Mouse (Mus musculus): ENCODE data around the gene Slc1a6. TPM values are rescaled to one million over a fixed set of nuclear protein-coding genes. Genes with fewer than 3 reads are reported as not detected.

Gene Slc1a6
- not detected for total RNA-seq (2023)

DNA sequence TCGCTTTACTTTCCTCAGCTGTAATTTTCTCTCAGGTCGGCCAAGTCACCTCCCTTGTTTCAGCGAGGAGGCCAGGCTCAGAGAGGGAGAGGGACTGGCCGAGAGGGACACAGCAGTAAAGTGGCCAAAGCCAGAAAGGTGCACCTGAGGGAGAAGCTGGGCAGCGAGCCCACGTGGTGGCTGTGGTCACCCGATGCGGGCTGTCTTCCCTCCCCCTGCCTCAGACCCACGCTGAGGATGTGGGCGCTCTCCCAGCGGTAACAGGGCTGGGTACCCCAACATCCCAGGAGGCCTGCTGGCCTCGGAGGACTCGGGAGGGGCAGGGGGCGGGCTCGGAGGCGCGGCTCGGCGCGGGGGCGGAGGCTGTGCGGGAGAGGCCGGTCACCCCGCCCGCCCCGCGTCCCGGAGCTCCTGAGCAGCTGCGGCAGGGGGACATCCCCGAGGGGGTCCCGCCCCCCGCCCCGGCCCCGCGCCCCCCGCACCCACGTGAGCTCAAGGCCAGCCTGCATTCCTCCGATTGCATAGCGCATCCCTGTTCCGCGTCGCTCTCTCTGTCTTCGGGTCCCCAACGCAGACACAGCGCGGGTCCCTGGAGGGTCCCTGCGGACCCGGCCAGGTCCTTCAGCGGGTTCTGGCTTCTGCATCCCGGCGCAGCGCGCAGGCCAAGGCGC lies at the start of gene Slc1a6:
Gene Slc1a6, plus strand, starts transcription at position 516 of the 671 bp plus-strand sequence.

DNA sequence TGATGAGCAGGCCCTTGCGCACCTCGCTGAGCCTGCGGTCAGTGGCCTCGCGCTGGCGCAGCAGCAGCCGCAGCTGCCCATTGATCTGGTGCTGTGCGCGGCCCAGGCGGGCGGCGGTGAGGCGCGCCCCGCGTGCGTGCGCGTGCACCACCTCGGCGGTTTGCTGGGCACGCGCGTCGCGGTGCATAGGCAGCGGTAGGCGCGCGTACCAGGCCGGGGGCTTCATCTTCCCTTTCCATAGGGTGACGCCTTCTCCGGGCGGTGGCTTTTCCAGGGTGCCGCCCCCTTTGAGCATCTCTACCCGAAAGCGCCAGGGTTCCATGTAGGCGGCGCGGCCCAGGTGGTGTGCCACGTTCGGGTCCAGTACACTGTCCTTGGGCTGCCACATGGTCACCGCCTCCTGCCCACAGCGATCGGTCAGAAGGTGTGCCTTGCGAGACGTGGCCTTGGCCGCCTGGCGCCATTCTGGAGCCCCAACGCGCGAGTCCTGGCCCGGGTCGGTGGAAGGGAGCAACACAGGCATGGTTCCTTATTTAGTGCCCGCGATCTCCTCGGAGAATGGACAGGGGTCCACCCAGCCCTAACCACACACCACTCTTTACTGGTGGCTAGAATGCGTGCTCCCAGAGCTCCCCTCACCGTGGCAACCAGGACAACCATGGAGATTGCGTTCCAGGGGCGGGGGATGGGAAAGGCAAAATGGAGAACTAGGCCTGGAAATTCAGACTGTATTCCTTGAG lies 27.7 kb upstream of the Slc1a6 start, which contains the start of gene Ccdc105:
Gene Ccdc105, minus strand, starts transcription at position 614 of the 740 bp plus-strand sequence.

GRCm38 (mm10) chr10:78852066-78852465 lies 71.8 kb downstream of the Slc1a6 start, which contains the start of gene Olfr1356:
Gene Olfr1356, minus strand, starts transcription at chr10:78852166.

Other genes starting within 250 kb of the Slc1a6 start
- gene Ilvbl, start 206.2 kb upstream of the Slc1a6 start, total RNA-seq (2023): 10 to 100 TPM; 21.0 to 21.8 TPM
- gene Syde1, start 188.5 kb upstream of the Slc1a6 start, total RNA-seq (2023): under 1 TPM in 1 of 2 experiments, not detected in 1; 0.13 TPM
- not detected for gene Olfr1357, start 162.4 kb upstream of the Slc1a6 start, total RNA-seq (2023)
- not detected for gene Casp14, start 62.2 kb upstream of the Slc1a6 start, total RNA-seq (2023)
- gene Ccdc105, start 27.4 kb upstream of the Slc1a6 start, total RNA-seq (2023): not detected
- not detected for gene Olfr1356, start 71.7 kb downstream of the Slc1a6 start, total RNA-seq (2023)
- not detected for gene Olfr1355, start 95.0 kb downstream of the Slc1a6 start, total RNA-seq (2023)
- not detected for gene Olfr1354, start 132.7 kb downstream of the Slc1a6 start, total RNA-seq (2023)
- not detected for gene Olfr8, start 170.1 kb downstream of the Slc1a6 start, total RNA-seq (2023)
- not detected for gene Olfr1353, start 182.8 kb downstream of the Slc1a6 start, total RNA-seq (2023)
- gene Olfr1352, start 200.6 kb downstream of the Slc1a6 start, total RNA-seq (2023): not detected
- gene Olfr1351, start 232.0 kb downstream of the Slc1a6 start, total RNA-seq (2023): not detected
- not detected for gene Olfr57, start 248.2 kb downstream of the Slc1a6 start, total RNA-seq (2023)